Mouse (Mus musculus): ENCODE results near the gene Pdlim1. TPM values are rescaled to one million over a fixed set of nuclear protein-coding genes. Genes with fewer than 3 reads are reported as not detected.

The Pdlim1 gene
- 29.3 to 85.7 TPM (median 49.8 TPM) in 3 replicates for total RNA-seq (2017)

DNA sequence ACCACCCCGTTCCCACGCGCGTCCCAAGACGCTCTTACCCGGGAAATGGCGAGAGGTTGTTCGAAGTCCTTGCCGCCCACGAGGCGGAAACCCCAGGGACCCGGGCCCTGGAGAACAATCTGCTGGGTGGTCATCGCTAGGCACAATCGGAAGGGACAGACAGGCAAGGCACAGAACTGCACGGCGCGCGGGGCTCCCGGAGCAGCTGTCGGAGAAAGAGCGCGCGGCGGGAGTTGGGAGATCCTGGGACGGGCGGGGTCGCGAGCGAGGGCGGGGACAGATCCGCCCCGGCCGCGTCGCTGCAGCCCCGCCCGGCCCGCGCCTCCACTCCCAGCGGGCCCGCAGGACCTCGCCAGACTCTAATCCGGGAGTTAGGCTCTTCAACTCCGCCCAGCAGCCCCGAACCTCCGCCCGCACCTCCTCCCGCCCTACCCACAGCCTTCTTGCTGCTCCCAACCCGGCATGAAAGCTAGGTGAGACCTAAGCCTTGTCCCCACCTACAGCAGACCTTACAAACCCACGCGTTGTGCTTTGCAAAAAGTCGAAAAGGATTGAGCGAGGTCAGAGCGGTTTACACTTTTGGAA lies at the start of gene Pdlim1:
Pdlim1 (minus strand) TSS at position 535 of the 585 bp plus-strand sequence.
- no peak for ATAC-seq (replicated peaks; ENCODE audit: insufficient number of reproducible peaks, low FRiP score, low TSS enrichment, poor library complexity, severe bottlenecking)

DNA sequence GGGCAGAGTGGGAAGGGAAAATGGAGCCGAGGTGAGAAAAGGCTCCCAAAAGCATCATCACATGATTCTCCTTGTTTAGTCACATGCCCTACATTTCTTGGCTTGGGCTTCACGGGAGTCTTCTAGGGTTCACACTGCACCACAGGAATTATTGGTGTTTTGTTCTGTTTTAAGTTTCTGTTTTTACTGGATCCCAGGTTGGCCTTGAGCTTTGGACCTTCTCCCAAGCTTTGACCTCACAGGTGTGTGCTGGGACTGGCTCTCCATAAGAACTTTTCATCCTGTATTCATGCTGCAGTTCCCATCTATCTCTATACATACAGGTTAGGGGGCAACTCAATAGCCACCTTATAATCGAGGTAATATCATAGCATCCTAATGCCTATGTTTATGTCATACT lies 47.6 kb upstream of the Pdlim1 start:
- ATAC-seq (replicated peaks; ENCODE audit: insufficient number of reproducible peaks, low FRiP score, low TSS enrichment, poor library complexity, severe bottlenecking) = no peak

DNA sequence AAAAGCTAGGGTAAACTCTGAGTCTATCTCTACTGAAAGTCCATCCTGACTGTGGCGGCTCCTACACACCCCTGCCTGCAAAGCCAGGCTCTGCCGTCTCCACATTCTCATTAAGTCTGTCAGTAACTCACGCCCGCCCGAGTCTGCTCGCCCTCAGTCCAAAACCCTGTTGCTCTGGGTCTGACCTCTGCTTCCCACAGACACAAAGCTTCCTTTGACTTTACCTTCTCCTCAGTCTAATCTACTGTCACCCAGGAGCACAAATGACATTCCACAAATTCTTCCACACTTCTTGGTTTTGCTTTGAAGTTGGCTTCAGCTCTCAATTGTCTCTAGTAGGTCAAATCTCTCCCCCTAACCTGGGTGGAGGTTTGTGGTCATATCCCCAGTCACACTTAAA lies 46.9 kb upstream of the Pdlim1 start:
- ATAC-seq (replicated peaks; ENCODE audit: insufficient number of reproducible peaks, low FRiP score, low TSS enrichment, poor library complexity, severe bottlenecking) = no peak

DNA sequence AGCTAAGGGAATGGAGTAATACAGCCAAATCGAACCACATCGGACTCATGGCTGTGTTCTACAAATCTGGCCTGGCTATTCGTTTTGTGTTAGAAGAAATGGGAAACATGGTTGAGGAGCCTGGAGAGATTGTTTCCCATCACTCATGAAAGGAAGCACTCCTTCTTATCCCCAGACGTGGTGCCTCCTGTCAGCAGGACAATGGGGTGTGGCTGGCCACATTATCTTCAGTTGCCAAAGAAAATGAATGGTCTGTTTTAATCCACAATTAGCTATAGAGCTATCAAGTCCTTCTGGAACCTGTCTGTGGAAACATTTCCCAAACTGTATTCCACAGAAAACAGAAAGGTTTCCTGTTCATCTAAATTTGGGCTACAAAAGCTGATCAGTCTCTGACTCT lies 45.4 kb upstream of the Pdlim1 start:
- ATAC-seq (replicated peaks; ENCODE audit: insufficient number of reproducible peaks, low FRiP score, low TSS enrichment, poor library complexity, severe bottlenecking) = no peak

DNA sequence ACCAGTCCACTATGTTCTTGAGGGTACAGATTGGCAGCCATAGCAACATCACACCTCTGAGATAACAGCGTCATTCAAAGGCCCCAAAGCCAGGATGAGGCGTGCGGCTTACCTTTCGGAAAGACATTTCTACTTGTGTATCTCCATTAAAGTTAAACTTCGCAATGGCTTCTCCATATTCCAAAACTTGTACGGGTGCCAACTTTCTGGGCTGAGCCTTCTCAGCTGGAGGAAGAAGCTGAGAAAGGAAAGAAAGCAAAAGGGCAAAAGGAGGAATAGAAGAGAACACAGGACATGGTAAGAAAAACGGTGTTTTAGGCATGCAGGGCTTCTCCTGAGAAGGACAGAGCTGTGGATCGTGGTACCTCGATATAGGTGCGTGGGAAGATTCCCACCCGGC lies 42.6 kb upstream of the Pdlim1 start:
- ATAC-seq (replicated peaks; ENCODE audit: insufficient number of reproducible peaks, low FRiP score, low TSS enrichment, poor library complexity, severe bottlenecking) = no peak

DNA sequence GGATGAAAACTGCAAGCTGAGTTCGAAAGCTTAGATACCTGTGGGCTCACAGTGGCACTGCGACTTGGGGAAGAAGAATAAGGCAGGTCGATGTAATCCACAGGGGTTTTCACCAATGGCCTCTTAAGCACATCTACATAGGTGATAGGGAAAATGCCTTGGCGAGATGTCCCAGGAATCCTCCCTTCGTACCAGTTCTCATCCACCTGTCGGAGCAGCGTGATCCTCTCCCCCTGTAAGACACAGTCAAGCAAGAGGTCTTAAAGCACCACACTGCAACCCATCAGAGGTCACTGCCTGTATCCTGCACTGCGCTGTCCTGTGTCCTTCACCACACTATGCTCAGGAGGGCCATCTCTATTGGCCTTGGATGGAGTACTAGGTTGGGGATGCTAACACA lies 40.0 kb upstream of the Pdlim1 start:
- no peak for ATAC-seq (replicated peaks; ENCODE audit: insufficient number of reproducible peaks, low FRiP score, low TSS enrichment, poor library complexity, severe bottlenecking)

DNA sequence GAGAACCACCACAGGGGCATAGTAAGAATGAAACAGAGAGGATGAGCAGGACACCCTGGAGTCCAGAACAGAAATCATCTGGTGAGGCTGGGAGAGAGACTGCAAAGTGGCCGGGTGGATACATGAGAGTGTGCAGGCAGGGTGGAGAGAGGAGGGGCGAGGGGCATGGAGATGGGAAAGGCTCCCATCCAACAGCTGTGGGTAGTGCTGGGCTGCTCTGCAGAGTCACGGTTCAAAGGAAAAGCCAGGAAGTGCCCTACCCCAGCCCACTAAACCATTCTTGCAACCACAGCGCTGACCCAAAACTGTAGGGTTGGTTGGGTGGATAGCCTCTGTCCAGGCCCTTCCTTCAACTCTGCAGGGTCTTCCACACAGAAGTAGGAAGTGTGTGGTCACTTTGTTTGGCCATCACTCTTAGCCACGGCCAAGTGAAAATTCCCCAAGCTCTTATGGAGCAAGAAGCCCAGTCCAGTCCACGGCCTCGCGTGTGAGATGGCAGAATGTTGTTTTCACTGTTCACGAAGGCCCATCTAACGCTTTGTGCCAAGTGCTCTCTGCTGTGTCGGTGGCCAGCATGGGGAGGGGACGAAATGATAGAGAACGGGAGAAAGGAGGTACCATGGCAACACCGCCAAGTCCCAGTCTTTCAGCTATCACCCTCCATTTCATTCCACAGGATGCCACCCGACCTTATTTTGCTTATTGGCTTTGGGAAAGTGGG lies 38.9 kb upstream of the Pdlim1 start:
- no peak for ATAC-seq (replicated peaks; ENCODE audit: insufficient number of reproducible peaks, low FRiP score, low TSS enrichment, poor library complexity, severe bottlenecking)

DNA sequence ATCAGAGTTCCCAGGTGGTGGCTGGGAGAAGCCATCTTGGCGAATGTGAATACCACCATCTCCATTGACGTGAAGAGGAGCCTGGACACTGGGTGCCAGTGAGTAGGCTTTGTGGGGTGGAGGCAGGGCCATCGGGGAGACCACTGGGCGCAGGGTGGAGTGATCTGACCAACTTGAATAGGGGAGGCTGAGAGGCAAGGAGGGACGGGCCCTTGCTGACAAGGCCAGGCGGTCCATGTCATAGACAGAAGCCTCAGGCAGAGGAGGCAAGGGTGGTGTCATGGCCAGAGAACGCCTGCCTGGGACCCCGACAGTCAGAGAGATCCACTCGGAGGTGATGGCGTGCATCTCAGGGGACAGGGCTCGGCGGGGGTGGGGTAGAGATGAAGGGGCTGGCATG lies 38.3 kb upstream of the Pdlim1 start:
- no peak for ATAC-seq (replicated peaks; ENCODE audit: insufficient number of reproducible peaks, low FRiP score, low TSS enrichment, poor library complexity, severe bottlenecking)

DNA sequence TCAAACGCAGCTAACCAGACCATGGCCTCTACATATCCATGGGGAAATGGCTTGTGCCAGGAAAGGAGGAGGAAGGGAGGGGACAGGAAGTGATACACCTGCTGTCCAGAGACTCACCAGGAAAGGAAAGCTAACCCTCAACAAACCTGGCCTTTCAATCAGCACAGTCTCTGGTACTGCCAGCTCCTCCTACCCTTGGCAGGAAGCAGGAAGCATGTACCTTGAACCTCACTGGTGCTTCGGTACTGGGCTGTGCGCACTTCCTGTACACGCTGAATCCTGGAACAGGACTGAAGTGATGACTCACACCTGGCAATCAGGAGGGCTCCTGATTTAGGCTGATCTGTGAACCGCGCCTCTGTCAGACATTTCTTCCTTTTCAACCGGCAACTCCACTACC lies 35.9 kb upstream of the Pdlim1 start:
- ATAC-seq (replicated peaks; ENCODE audit: insufficient number of reproducible peaks, low FRiP score, low TSS enrichment, poor library complexity, severe bottlenecking) = no peak

DNA sequence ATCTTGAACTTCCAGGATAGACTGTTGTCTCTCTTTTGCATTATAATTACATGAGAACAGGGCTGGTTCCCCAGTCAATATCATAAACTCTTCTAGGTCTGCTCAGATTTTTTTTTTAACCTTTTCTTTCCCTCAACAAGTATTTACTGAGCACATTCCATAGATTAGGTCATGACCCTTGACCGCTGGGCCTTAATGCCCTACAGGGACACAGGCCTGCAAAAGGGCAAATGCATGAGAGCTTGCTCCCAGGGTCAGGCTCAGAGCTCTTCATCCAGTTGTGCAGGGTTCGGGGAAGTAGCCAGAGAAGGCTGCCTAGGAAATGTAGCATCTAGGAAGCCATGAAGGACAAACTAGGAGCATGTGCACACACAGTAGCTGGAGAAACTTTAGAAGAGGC lies 35.0 kb upstream of the Pdlim1 start:
- no peak for ATAC-seq (replicated peaks; ENCODE audit: insufficient number of reproducible peaks, low FRiP score, low TSS enrichment, poor library complexity, severe bottlenecking)

DNA sequence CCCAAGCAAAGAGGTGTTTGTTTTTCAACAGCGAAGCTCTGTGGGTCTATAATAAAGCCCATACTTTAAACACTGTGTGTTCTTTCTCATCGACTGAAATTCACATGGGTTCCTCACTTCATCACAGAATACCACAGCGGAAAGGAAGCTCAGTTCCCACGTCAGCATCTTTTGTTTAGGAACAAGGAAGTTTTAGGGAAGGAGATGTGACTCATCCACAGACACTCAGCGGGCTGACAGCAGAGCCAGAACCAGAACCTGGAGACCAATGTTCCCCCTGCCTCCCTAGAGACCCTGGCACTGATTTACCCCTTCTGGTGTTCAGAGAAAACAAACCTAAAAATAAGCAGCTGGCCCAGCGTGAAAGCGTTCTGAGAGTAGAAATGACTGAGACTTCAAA lies 33.8 kb upstream of the Pdlim1 start:
- no peak for ATAC-seq (replicated peaks; ENCODE audit: insufficient number of reproducible peaks, low FRiP score, low TSS enrichment, poor library complexity, severe bottlenecking)

DNA sequence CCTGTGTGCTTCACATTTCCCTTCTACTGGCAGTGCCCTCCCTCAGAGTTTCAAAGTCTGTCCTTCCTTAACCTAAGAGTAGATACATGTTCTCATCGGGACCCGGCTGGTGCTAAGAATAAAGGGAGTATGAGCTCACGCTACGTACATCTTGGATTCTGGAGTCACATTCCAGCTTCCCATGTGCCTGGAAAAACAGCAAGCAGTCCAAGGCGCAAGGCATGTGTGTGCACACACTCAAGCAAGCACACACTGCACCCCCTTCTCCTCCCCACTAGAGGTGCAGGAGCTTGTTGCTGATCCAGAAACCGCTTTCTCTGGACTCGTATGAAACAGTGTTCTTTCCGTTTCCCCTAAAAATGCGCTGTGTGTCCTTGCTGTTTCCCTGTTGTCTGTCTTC lies 31.3 kb upstream of the Pdlim1 start:
- no peak for ATAC-seq (replicated peaks; ENCODE audit: insufficient number of reproducible peaks, low FRiP score, low TSS enrichment, poor library complexity, severe bottlenecking)

DNA sequence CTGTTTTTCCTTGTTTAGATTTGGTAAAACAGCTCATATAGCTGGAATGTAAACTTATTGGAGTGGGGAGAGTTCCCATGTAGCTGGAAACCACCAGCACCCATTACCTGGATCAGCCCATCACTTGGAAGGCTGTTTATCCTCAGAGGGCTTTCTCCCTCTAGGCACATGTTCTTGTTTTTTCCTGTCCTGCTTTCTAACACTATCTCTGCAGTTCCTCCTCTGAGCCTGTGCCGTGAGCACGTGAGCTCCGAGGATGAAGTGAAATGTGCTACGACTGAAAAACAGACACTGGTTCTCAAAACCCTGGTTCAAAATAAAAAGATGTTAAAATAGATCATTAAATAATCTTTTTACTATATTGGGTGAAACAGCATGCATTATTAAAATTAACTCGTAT lies 30.8 kb upstream of the Pdlim1 start:
- no peak for ATAC-seq (replicated peaks; ENCODE audit: insufficient number of reproducible peaks, low FRiP score, low TSS enrichment, poor library complexity, severe bottlenecking)

DNA sequence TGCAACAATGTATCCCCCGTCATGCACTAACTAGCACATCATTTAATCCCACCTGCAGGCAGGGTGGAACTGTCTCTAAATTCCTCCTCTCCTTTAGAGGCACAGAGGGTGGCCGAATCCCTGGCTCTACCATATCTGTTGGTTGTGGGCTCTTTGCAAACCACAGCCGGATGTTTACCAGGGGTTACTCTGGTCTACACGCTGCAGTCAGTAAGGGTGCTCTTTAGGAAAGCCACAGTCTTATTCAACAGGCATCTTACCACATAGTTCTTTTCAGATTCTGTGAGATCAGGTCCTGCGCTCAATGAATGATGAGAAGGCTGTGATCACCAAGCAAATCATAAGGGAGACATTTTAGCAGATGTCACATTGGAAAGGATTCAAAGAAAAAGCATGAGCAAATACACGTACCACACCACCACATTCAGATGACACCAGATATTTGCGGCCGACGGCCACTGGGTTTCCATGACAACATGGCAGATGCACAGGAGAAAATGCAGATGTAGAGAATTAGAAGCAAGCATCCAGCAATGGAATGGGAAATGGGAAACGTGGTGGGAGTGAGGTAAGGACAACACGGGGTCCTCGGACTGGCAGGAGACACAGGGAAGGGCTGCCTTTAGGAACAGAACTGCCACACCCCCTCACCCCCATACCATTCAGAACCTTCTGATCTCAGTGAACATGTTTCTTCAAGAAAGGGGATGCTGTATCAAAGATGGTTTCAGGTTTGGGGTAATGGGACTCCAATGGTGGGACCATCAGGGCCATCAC lies 28.5 kb upstream of the Pdlim1 start:
- no peak for ATAC-seq (replicated peaks; ENCODE audit: insufficient number of reproducible peaks, low FRiP score, low TSS enrichment, poor library complexity, severe bottlenecking)

DNA sequence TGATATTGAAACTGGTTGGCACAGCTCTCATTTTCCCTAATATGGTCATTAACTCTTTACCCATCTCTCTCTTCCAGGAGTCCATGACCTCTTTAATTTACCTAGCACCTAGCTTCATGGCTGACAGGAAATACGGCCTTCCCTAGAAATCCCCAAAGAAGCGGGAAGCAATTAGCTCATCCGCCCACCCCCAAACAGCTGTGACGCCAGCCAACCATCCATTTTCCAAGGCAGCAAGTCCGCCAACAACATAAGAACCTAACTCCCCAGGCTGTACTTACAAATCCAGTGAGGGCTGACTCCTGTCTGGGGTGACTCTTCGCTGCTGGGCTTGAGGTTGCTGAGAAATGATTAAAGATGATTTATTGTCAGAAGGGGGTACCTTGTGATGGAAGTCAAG lies 27.5 kb upstream of the Pdlim1 start:
- ATAC-seq (replicated peaks; ENCODE audit: insufficient number of reproducible peaks, low FRiP score, low TSS enrichment, poor library complexity, severe bottlenecking) = no peak

DNA sequence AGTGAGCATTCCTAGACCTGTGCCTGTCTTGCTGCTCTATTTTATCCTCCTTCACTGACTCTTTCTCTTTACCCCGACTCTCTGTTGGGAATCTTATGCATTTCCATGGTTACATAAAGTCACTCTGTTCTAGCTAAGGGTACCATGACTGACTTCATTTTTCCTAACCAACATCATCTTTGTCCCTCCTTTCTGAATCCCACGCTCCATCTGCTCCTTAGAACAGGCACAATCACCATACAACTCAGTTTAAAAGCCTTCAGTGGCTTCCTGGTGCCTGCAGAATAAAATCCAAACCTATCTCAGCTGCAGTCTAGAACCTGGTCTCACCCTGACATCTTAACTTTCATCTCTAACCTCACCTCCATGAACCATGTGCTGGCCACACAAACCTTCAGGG lies 26.9 kb upstream of the Pdlim1 start:
- no peak for ATAC-seq (replicated peaks; ENCODE audit: insufficient number of reproducible peaks, low FRiP score, low TSS enrichment, poor library complexity, severe bottlenecking)

DNA sequence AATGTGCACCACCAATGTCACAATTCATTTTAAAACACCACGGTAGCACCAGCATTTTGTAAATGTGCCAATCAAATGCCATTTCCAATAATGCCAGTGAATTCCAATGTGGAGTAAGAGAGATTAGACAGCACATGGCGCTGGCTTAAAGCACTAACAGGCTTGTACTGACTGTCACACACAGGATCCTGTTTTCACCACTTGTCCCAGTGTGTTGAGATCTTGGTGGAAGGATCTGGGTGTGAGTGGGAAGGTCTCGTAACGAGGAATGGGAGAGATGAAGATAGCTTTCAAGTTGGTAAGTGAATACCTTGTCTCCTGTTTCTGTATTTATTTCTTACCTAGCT lies 26.1 kb upstream of the Pdlim1 start:
- no peak for ATAC-seq (replicated peaks; ENCODE audit: insufficient number of reproducible peaks, low FRiP score, low TSS enrichment, poor library complexity, severe bottlenecking)

DNA sequence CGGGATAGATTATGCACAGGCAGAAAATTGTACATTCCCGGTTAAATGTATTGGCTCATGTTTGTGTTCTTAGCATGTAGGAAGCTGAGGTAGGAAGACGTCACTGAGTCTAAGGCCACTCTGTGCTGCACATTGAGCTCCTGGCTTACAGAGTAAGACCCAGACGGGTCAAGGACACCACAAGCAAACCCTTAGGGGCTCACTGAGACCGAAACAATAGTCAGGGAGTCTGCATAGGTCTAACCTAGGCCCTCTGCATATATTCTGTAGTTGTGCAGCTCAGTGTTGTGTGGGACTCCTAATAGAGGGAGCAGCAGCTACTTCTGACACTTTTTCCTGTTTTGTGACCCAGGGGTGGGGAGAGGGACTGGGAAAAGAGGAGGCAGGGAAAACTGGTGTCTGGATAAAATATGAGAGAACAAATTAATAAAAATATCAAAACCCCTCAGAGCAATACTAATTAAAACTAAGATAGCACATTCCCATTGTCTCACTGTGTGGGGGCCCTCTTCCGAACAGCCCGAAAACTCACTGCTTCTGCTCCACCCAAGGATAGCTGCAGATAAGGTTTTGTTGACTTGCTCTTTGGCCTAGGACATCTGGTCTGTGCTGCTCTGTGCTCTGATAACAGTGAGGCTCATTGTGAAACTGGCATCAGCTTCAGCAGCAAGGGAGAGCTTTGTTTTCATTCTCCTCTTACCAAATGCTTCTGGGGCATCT lies 25.6 kb upstream of the Pdlim1 start:
- ATAC-seq (replicated peaks; ENCODE audit: insufficient number of reproducible peaks, low FRiP score, low TSS enrichment, poor library complexity, severe bottlenecking) = no peak

DNA sequence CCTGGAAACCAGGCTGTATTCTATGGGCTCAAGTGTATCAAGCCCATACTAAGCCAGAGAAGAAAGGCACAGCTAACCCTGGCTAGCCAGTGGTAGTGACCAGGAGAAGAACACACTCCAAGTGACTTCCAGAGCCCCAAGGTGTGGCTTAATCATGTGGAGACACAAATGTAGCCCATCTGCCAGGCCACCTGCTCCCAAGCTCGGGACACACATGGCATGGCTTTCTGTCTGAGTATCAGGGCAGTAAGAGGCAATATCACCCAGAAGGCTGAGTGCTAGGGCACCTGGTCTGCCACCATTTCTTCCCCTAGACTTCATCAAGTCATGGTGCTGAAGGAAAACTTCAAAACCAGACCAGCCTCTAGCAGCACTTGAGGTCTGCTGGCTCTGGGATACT lies 22.6 kb upstream of the Pdlim1 start:
- ATAC-seq (replicated peaks; ENCODE audit: insufficient number of reproducible peaks, low FRiP score, low TSS enrichment, poor library complexity, severe bottlenecking) = no peak

DNA sequence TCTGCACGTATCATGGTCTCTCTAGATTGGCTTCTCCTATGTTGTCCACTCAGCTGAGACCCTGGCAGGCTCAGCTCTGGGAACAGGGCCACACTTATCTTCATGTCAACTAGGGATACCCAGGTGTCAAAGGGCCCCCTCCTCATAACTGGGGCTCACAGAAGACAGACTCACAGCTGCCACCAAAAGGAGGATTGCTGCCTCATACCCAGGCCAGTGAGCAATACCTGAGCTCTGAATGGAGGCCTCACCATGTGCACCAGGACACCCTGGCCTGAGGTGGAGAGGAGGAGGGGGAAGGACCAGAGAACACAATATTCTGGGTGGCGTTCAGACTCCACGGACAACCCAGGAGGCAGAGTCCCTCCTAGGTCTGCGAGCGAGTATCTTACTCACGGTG lies 22.1 kb upstream of the Pdlim1 start:
- ATAC-seq (replicated peaks; ENCODE audit: insufficient number of reproducible peaks, low FRiP score, low TSS enrichment, poor library complexity, severe bottlenecking) = no peak
